Mouse (Mus musculus) cerebellum, adult 2 months (tissue): ENCODE results near the gene Phxr2.

Experiments
- CTCF ChIP-seq: fragments of 200-500 bp; IDR thresholded peaks from 2 replicates; pipeline ENCODE4 v1.5.1; 2011; ENCODE audit warnings: low read depth, mild to moderate bottlenecking, control low read depth, low read length, moderate library complexity, borderline replicate concordance; ENCODE audit not compliant: insufficient read depth
- POLR2A ChIP-seq: fragments of 200-500 bp; IDR thresholded peaks from 2 replicates; pipeline ENCODE4 v1.6.1; 2011; ENCODE audit warnings: low read length, control low read depth, borderline replicate concordance; ENCODE audit not compliant: insufficient read depth

DNA sequence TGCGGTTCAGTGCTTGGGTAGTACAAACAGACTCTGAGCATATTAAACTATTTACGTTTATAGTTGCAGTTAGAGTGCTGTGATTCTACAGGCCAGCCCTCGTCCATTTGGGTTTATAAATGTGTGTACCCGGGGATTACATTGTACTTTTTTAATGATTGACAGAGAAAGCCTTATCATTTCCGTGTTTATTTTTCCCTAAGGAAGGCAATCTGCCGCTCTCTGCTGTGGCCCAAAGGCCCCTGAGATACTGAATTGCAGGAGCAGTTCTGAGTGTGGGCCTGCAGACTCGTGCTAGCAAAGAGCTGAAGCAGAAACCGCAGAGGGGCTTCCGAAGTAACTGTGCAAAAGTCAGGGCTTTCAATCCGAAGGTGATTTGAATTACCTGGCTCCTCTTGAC, 8.2 kb downstream of the Phxr2 start:
- TF ChIP-seq POLR2A = no peak
- no peak for TF ChIP-seq CTCF
